Mouse (Mus musculus) adrenal gland, adult 2 months (tissue): ENCODE measurements around the gene Gm28891. TPM values are rescaled to one million over a fixed set of nuclear protein-coding genes. Genes with fewer than 3 reads are reported as not detected.
"Not testable (repeated sequence)": the region's sequence is repeated elsewhere in the genome, so short reads cannot be mapped to it uniquely, and the experiment has no call there.

Experiments used
- DNase-seq: peaks from one replicate; pipeline ENCODE4 v3.0.0; 2021
- long read RNA-seq: library from polyadenylated mRNA; stranded (forward); transcript quantifications from one replicate; pipeline ENCODE4 v2.0.0, GENCODE M21; 2021
- polyA plus RNA-seq: library from polyadenylated mRNA; depleted of rRNA; stranded (reverse); fragments of >200 nt; gene quantifications from 2 replicates; pipeline ENCODE4 v1.2.3, GENCODE M21; 2012; rRNA removed
- total RNA-seq, 2 experiments: library from RNA; stranded (reverse); gene quantifications; 2 replicates each; pipeline ENCODE4 v1.2.3; 2021

The Gm28891 gene
- total RNA-seq: not detected
- polyA plus RNA-seq: not detected in 2 replicates
- long read RNA-seq: 0 reads

DNA sequence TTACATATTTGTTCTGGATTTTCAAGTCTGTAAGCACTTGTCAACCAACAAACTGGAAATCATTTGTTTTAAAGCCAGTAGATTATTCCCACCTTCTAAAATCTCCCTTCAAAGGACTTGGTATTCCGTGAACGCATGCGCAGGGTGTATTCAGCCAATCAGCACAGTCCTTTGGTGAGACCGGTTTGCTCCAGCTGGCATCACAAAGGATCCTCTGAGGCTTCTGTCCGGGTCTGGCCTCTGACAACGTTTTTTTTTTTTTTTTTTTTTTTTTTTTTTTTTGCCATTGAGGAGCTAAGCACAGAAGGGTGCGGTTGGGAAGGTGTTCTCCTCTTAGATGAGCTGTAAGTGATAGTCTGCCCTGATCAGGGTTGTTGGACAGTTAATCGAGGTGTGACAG lies at the start of gene Gm28891:
TSS of gene Gm28891 (plus strand) at position 301 of the 400 bp plus-strand sequence.
- DNase-seq: not testable (repeated sequence)
